Mouse (Mus musculus): ENCODE data around the gene Olfr324. TPM values are rescaled to one million over a fixed set of nuclear protein-coding genes. Genes with fewer than 3 reads are reported as not detected.

Gene Olfr324
- not detected in 2 replicates for polyA plus RNA-seq (2012)

GRCm38 (mm10) chr11:58594814-58595213 lies at the start of gene Olfr324:
Olfr324 (plus strand) TSS chr11:58595114.
- no peak for TF ChIP-seq GATA1 (IDR thresholded peaks at IDR 0.05; ENCODE audit: low read length)

DNA sequence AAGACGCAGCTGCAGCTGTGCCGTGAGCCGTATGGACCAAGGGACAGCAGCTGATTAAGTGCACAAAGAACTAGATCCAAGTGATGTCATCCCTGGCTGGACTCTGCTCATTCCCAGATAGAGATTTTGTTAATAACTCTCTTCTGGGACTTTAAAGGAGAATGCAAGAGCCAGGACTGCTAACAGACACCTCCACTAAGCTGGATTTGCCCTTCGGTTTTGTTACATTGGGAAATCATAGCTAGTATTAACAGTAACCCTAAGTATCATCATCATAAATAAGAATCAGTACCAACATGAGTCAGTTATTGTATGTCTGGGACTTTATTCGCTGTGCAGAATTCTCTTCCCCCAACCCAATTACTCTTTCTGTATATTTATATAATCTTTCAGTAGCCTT lies 48.6 kb upstream of the Olfr324 start, which contains the start of gene Olfr329-ps:
Gene Olfr329-ps, minus strand, starts transcription at position 101 of the 400 bp plus-strand sequence.
- no peak for TF ChIP-seq GATA1 (IDR thresholded peaks at IDR 0.05; ENCODE audit: low read length)

DNA sequence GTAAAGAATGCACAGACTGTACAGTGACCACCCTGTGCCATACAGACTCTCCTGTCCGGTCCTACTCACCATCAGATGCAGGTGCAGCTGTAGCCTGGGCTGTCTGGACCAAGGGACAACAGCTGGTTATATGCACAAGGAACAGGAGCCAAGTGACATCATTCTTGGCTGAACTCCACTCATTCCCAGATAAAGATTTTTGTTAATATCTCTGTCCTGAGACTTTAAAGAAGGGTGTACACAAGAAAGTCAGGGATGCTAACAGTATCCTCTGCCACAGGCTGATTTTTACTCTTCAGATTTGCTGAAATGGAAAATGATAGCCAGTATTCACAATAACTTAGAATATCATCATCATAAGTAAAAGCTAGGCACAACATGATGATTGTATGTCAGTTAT lies 39.4 kb upstream of the Olfr324 start, which contains the start of gene Olfr328:
Gene Olfr328, minus strand, starts transcription at position 101 of the 400 bp plus-strand sequence.
- no peak for TF ChIP-seq GATA1 (IDR thresholded peaks at IDR 0.05; ENCODE audit: low read length)

GRCm38 (mm10) chr11:58570405-58570804 lies 24.5 kb upstream of the Olfr324 start, which contains the start of gene Olfr224:
Olfr224 (minus strand) TSS chr11:58570553.
- TF ChIP-seq GATA1 (IDR thresholded peaks at IDR 0.05; ENCODE audit: low read length) = no peak

- TF ChIP-seq GATA1 (IDR thresholded peaks at IDR 0.05; ENCODE audit: low read length) = no peak
Observed at GRCm38 (mm10) chr11:58577430-58577829, 17.5 kb upstream of the Olfr324 start, which contains the start of gene Olfr325. Olfr325 (plus strand) TSS chr11:58577730.

DNA sequence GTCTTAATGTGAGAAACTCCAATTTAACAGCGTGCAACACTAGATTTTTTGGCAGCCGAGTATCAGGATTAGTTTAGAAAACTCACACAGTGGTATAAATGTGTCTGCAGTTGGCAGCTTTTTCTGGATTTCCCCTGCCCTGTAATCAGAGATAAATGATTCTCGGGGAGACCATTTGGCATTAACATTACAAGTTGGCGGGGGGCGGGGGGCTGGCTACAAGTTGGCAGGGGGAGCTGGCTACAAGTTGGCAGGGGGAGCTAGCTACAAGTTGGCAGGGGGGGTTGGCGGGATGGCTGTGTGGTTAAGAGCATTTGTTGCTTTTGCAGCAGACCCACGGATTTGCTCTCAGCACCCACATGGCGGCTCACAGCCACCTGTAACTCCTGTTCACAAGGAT lies 16.3 kb upstream of the Olfr324 start:
- no peak for TF ChIP-seq GATA1 (IDR thresholded peaks at IDR 0.05; ENCODE audit: low read length)

GRCm38 (mm10) chr11:58587898-58588348 lies 7.0 kb upstream of the Olfr324 start:
- no peak for TF ChIP-seq GATA1 (IDR thresholded peaks at IDR 0.05; ENCODE audit: low read length)

DNA sequence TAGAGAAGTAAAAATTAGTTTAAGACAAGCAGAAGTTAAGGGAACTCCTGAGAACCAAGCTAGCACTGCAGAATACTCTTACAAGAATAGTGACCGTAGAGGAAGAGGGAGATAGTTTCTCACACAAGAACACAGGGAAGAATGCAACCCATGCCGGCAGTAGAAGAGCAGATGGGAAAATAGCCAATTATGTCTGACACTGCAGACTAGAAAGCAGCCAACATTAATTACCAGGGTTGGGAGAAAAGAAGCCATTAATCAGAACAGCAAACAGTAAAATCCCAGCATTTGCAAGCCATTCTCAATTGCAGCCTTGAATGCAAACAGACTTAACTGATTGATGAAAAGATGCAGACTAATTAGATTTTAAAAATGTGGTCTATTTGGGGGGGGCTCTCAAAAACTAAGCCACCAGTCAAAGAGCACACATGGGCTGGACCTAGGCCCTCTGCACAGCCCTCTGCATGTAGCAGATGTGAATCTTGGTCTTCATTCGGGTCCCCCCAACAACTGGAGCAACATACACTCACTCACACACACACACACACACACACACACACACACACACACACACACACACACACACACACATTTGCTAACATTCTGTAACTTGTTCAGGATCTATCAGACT lies 6.2 kb upstream of the Olfr324 start:
- no peak for TF ChIP-seq GATA1 (IDR thresholded peaks at IDR 0.05; ENCODE audit: low read length)

DNA sequence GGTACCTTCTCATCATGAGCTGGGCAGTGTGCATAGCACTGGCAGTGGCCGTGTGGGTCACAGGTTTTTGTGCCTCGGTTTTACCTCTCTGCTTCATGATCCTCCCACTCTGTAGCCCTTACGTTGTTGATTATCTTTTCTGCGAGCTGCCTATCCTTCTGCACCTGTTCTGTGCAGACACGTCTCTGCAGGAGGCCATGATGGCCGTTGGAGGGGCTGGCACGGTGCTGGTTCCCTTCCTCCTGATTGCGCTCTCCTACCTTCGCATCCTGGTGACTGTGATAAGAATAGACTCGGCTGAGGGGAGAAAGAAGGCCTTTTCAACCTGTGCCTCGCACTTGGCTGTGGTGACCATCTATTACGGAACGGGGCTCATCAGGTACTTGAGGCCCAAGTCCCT lies 2.9 kb downstream of the Olfr324 start:
- TF ChIP-seq GATA1 (IDR thresholded peaks at IDR 0.05; ENCODE audit: low read length) = no peak

DNA sequence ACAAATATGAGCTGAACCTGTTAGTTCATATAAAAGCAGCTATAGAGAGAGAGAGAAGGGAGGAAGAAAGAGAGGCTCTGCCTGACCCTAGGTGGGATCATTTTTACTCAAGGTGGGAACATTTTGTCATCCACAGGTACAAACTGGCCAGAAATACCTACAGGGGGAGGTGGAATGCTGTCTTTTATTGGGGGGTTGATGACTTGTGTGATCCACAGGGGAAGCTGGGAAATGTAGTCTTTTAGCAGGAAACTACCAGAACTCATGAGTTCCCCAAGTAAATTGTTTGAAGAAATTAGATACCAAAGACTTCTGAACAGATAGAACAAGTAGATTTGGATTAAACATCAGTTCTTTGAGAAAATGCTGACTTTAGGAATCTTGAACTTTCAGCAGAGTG lies 7.1 kb downstream of the Olfr324 start:
- TF ChIP-seq GATA1 (IDR thresholded peaks at IDR 0.05; ENCODE audit: low read length) = no peak

GRCm38 (mm10) chr11:58602800-58603560 lies 8.1 kb downstream of the Olfr324 start:
- TF ChIP-seq GATA1 (IDR thresholded peaks at IDR 0.05; ENCODE audit: low read length) = no peak

DNA sequence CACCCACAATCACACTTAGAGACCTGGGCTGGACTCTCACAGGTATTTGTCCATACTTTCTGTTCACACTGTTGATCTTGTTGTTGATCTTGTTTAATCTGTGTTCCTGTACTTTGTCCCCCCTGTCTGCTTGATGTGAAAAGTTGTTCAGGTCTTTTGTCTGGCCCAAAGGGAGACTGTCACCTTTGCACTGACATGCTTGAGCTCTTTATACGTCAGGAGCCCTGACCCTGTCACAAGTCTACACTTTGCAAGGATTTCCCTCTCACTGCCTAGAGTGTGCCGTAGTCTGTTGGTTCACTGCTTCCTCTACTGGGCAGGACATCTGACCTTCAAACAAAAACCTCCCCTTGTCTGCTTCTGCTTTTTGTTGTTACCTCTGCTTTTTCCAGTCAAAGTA lies 9.8 kb downstream of the Olfr324 start:
- TF ChIP-seq GATA1 (IDR thresholded peaks at IDR 0.05; ENCODE audit: low read length) = no peak

DNA sequence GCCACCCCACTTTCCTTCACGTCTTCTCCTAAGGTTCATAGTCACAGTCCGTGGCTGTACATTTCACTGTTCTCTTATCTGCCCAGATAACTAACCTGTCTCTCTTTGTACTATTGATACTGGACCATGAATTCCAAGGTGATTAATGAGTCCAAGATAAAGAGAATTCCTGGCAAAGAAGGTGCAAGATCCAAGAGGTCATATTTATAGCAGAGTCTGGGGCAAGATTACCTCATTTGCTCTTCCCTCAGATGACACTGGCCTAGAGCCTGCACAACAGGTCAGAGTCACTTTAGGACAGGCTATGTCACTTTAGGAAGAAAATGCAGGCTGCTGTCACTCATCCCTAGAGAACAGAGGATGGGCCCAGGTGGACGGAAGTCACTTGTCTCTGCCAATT lies 10.3 kb downstream of the Olfr324 start:
- no peak for TF ChIP-seq GATA1 (IDR thresholded peaks at IDR 0.05; ENCODE audit: low read length)

- no peak for TF ChIP-seq GATA1 (IDR thresholded peaks at IDR 0.05; ENCODE audit: low read length)
Observed at GRCm38 (mm10) chr11:58606177-58606919, 11.4 kb downstream of the Olfr324 start.

GRCm38 (mm10) chr11:58607030-58607429 lies 12.1 kb downstream of the Olfr324 start:
- no peak for TF ChIP-seq GATA1 (IDR thresholded peaks at IDR 0.05; ENCODE audit: low read length)

GRCm38 (mm10) chr11:58613359-58613758 lies 18.4 kb downstream of the Olfr324 start:
- no peak for TF ChIP-seq GATA1 (IDR thresholded peaks at IDR 0.05; ENCODE audit: low read length)

Measured in G1E-ER4 (cell line).